Mouse (Mus musculus) lung, postnatal 0 days (tissue): Measurements from ENCODE around the gene Gm16867.
"Not testable (repeated sequence)": the region's sequence is repeated elsewhere in the genome, so short reads cannot be mapped to it uniquely, and the experiment has no call there.

Experiments
- CTCF ChIP-seq: IDR thresholded peaks from 2 replicates; pipeline ENCODE4 v1.5.1; 2016; ENCODE audit warnings: antibody characterized with exemption, mild to moderate bottlenecking
- EP300 ChIP-seq: IDR thresholded peaks from 2 replicates; pipeline ENCODE4 v1.6.1; 2016; ENCODE audit warnings: antibody characterized with exemption, mild to moderate bottlenecking, control low read depth

- TF ChIP-seq CTCF, EP300: not testable (repeated sequence)
These were observed 32.9 kb downstream of the Gm16867 start for GRCm38 (mm10) chr14:69470122-69470708.
